Mouse (Mus musculus) fat pad, adult 2 months (tissue): Measurements from ENCODE around the gene Ptov1.

ENCODE experiments used
- DNase-seq: peaks from one replicate; pipeline ENCODE4 v3.0.0-alpha.2; 2011; ENCODE audit warnings: low read depth, low spot score; ENCODE audit errors: extremely low read depth

The Ptov1 gene

DNA sequence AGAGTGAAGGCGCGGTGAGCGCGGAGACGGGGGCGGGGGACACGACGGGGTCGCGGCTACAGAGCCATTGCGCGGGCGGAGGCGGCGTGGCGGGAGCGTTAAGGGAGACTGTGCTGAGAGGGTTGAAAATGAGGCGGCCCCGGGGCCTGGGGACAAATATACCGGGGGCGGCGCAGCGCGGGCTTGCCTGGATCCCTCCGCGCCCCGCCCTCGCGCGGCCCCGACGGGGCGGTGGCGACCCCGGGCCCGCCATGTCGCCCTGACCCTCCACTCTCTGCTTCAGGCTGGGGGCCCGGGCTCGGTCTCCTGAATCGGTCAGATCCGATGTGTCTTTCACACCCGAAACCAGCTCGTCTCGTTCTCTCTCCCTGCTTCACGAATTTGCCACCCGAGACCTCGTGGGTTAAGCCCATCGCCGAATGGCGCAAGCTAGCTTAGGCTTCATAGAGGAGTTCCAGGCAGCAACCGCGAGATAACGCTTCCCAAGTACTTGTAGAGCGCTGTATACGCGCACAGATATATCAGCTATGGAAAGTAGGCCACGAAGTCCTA, 53.0 kb downstream of the Ptov1 start, which contains the start of gene Atf5:
TSS of gene Atf5 (minus strand) at position 189 of the 552 bp plus-strand sequence.
- no peak for DNase-seq

- DNase-seq = peak; percentile 97
Observed at GRCm38 (mm10) chr7:44815721-44816469, 53.7 kb downstream of the Ptov1 start, which contains the start of the genes Nup62 and Il4i1. Nup62 (plus strand) TSS chr7:44816088. Il4i1 (plus strand) TSS chr7:44816387.

DNA sequence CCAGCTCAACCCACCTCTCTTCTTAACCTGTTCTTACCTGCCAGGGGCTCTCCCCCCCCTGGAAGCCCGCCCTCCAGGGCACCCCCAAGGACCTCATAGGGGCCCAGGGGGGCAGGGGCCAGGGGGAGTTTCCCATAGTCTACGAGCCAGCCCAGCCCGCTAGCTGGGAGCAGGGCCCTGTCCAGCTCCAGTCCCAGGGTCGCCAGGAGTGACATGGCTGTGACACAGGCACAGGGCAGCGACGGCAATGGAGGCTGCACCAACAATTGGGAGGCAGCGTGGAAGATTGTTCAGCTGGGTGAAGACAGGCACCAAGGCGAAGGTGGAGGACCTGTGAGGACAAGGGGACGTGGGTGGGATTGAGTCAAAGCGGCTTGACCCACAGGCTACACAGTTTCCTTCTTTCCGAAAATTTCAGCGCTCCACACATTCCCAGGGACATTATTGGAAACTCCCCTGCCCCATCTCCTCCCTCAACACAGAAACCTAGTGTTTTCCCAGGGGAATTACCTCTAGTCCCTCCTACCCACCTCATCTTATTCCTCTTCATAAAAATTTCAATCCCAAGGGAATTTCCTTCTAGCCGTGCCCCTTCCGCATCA, 54.5 kb downstream of the Ptov1 start:
- DNase-seq = no peak

GRCm38 (mm10) chr7:44814423-44814822, 55.2 kb downstream of the Ptov1 start:
- DNase-seq = no peak

- DNase-seq = no peak
Observed at GRCm38 (mm10) chr7:44813985-44814384, 55.6 kb downstream of the Ptov1 start.
